24 mouse cellular contexts compared by ENCODE assay signal in the genomic region with DNA sequence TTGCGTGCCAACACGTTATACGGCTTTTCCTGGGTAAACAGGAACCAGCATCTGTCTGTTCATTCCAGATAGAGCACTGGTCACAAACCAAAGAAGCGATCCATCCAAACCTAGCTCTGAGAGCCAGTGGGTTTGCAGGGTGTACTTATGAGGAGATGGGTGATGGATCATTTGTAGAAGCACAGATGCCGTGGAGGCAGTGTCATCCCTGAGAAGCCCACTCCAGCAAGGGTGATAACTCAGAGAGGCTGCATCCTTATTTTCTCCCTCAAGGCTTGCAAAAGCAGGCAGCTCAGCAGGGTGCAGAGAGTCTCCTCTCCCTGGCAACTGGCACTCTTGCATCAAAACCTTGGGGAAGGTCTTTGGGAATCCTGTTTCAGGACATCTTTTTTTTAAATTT. TPM values are rescaled to one million over a fixed set of nuclear protein-coding genes. Genes with fewer than 3 reads are reported as not detected.
DNase-seq lines count a peak whose midpoint lies in the region; ATAC-seq lines count a peak whose summit lies in the region.
"Had no signal": no experiment of that assay in that cellular context is flagged by ENCODE, and none has a peak within 500 bp of the region (broad histone marks: within the 10 kb centered on the region; RNA-seq: fewer than 3 reads in every experiment).

No protein-coding gene starts in this region.

- peak overlapping the region; percentile 77 for H3K4me3 ChIP-seq in megakaryocyte, embryonic 14.5 days (replicated peaks)
- H3K4me3 ChIP-seq in midbrain, embryonic 16.5 days (ENCODE audit: low read depth, low read length) = no peak overlapping the region
- no peak overlapping the region for H3K4me3 ChIP-seq in kidney, embryonic 15.5 days (replicated peaks)
- H3K4me3 ChIP-seq: embryonic facial prominence, embryonic 13.5 days; embryonic facial prominence, embryonic 15.5 days; forebrain, embryonic 13.5 days had no signal

- peaks cover 7% of the 10 kb centered on the region; the same call in 1 of the 2 replicates for H3K9me3 ChIP-seq in megakaryocyte, embryonic 14.5 days
- no peaks in the 10 kb centered on the region for H3K9me3 ChIP-seq in midbrain, embryonic 16.5 days (replicated peaks; ENCODE audit: control insufficient read depth, low read length, poor library complexity, severe bottlenecking)
- H3K9me3 ChIP-seq in kidney, embryonic 15.5 days (replicated peaks) = no peaks in the 10 kb centered on the region
- H3K9me3 ChIP-seq: embryonic facial prominence, embryonic 13.5 days; embryonic facial prominence, embryonic 15.5 days; forebrain, embryonic 13.5 days; G1E had no signal

- ATAC-seq in frontal cortex, adult (ENCODE audit: low TSS enrichment) = peak; percentile 70; the same call in 1 of the 2 replicates
- ATAC-seq in megakaryocyte, adult 5-6 weeks (ENCODE audit: poor library complexity, severe bottlenecking) = no peak
- peak; percentile 50 for ATAC-seq in common myeloid progenitor, adult 5-6 weeks (replicated peaks; ENCODE audit: low read depth, poor library complexity, severe bottlenecking)
- no peak for ATAC-seq in midbrain, embryonic 16.5 days
- ATAC-seq in kidney, embryonic 15.5 days (replicated peaks; ENCODE audit: low FRiP score) = no peak
- ATAC-seq: CD4-positive, CD25-positive, alpha-beta regulatory T cell, adult 4 months; forebrain, embryonic 13.5 days; forebrain, embryonic 16.5 days had no signal

- H3K4me1 ChIP-seq in megakaryocyte, embryonic 14.5 days = peaks cover 90% of the 10 kb centered on the region
- no peaks in the 10 kb centered on the region for H3K4me1 ChIP-seq in midbrain, embryonic 16.5 days (ENCODE audit: control insufficient read depth, insufficient read depth, low read length)
- no peaks in the 10 kb centered on the region for H3K4me1 ChIP-seq in kidney, embryonic 15.5 days
- H3K4me1 ChIP-seq: embryonic facial prominence, embryonic 13.5 days; forebrain, embryonic 13.5 days had no signal

- H3K9ac ChIP-seq in midbrain, embryonic 16.5 days (ENCODE audit: low read depth, low read length) = no peak overlapping the region
- no peak overlapping the region for H3K9ac ChIP-seq in kidney, embryonic 15.5 days
- H3K9ac ChIP-seq: embryonic facial prominence, embryonic 13.5 days; embryonic facial prominence, embryonic 15.5 days; forebrain, embryonic 13.5 days had no signal

- no peak overlapping the region for H3K27ac ChIP-seq in midbrain, embryonic 16.5 days (ENCODE audit: low read length)
- no peak overlapping the region for H3K27ac ChIP-seq in kidney, embryonic 15.5 days
- H3K27ac ChIP-seq: embryonic facial prominence, embryonic 13.5 days; embryonic facial prominence, embryonic 15.5 days; forebrain, embryonic 13.5 days had no signal

- peaks cover 10% of the 10 kb centered on the region for H3K36me3 ChIP-seq in megakaryocyte, embryonic 14.5 days (replicated peaks; ENCODE audit: low read length)
- H3K36me3 ChIP-seq in midbrain, embryonic 16.5 days (ENCODE audit: control insufficient read depth, insufficient read depth, low read length) = no peaks in the 10 kb centered on the region
- H3K36me3 ChIP-seq in kidney, embryonic 15.5 days = no peaks in the 10 kb centered on the region
- H3K36me3 ChIP-seq: embryonic facial prominence, embryonic 13.5 days; embryonic facial prominence, embryonic 15.5 days; G1E had no signal

- 91% methylated on average over 5 of the region's 5 CpGs for WGBS in midbrain, embryonic 16.5 days
- 76% methylated on average over 5 of the region's 5 CpGs for WGBS in kidney, embryonic 15.5 days

- no peak overlapping the region for H3K4me2 ChIP-seq in midbrain, embryonic 16.5 days (ENCODE audit: low read length)
- no peak overlapping the region for H3K4me2 ChIP-seq in kidney, embryonic 15.5 days
- H3K4me2 ChIP-seq: embryonic facial prominence, embryonic 13.5 days; embryonic facial prominence, embryonic 15.5 days; forebrain, embryonic 13.5 days had no signal

- no peaks in the 10 kb centered on the region for H3K27me3 ChIP-seq in megakaryocyte, embryonic 14.5 days (replicated peaks)
- no peaks in the 10 kb centered on the region for H3K27me3 ChIP-seq in midbrain, embryonic 16.5 days (ENCODE audit: control insufficient read depth, insufficient read depth, low read depth, low read length)
- H3K27me3 ChIP-seq in kidney, embryonic 15.5 days = no peaks in the 10 kb centered on the region
- H3K27me3 ChIP-seq: CH12.LX; embryonic facial prominence, embryonic 13.5 days; embryonic facial prominence, embryonic 15.5 days; forebrain, embryonic 13.5 days had no signal

- no peak for DNase-seq in frontal cortex, postnatal 25 days (ENCODE audit: low spot score in 2 of 2)
- DNase-seq: adrenal gland, adult 2 months; adrenal gland, postnatal 10 days; adrenal gland, postnatal 25 days; B cell, adult 2 months; cerebellum, adult 11-12 months; cerebellum, adult 2 months; cerebellum, adult 9-10 months; cerebellum, postnatal 10 days; cerebellum, postnatal 25 days; embryo, embryonic 11 days had no signal

RNA-seq across cellular contexts. Expression of a gene that starts 13.1 kb away (rescaled TPM):
- 1.1 and 6.7 TPM in 2 replicates for polyA plus RNA-seq in megakaryocyte, embryonic 14.5 days (2012; ENCODE audit: insufficient read depth, low replicate concordance)
- 23.9 and 25.4 TPM in 2 replicates for total RNA-seq in megakaryocyte, adult 5-6 weeks (2015)
- total RNA-seq in megakaryocyte, adult 5-6 weeks (2017) = 14.4 and 15.8 TPM in 2 replicates
- total RNA-seq in common myeloid progenitor, adult 5-6 weeks (2017) = 6.2 and 7.3 TPM in 2 replicates
- polyA plus RNA-seq in midbrain, embryonic 16.5 days (2015; fragmentation: Nextera tagmentation; extraction: Ambion mirVana) = 65.7 and 73.0 TPM in 2 replicates
- polyA plus RNA-seq in kidney, embryonic 15.5 days (2015; fragmentation: Nextera tagmentation; extraction: Ambion mirVana) = 55.7 and 57.7 TPM in 2 replicates

RNA-seq across cellular contexts. Expression of a gene that starts 13.3 kb away (rescaled TPM):
- 7.7 and 8.4 TPM in 2 replicates for polyA plus RNA-seq in megakaryocyte, embryonic 14.5 days (2012; ENCODE audit: insufficient read depth, low replicate concordance)
- total RNA-seq in megakaryocyte, adult 5-6 weeks (2015) = 17.8 and 22.7 TPM in 2 replicates
- 15.2 and 16.3 TPM in 2 replicates for total RNA-seq in megakaryocyte, adult 5-6 weeks (2017)
- total RNA-seq in common myeloid progenitor, adult 5-6 weeks (2017) = 6.5 and 6.6 TPM in 2 replicates
- 9.8 and 11.5 TPM in 2 replicates for polyA plus RNA-seq in midbrain, embryonic 16.5 days (2015; fragmentation: Nextera tagmentation; extraction: Ambion mirVana)
- polyA plus RNA-seq in kidney, embryonic 15.5 days (2015; fragmentation: Nextera tagmentation; extraction: Ambion mirVana) = 12.3 and 12.4 TPM in 2 replicates

RNA-seq across cellular contexts. Expression of a gene that starts 53.5 kb away (rescaled TPM):
- polyA plus RNA-seq in megakaryocyte, embryonic 14.5 days (2012; ENCODE audit: insufficient read depth, low replicate concordance) = 9.6 and 10.5 TPM in 2 replicates
- 14.4 and 15.1 TPM in 2 replicates for total RNA-seq in megakaryocyte, adult 5-6 weeks (2015)
- total RNA-seq in megakaryocyte, adult 5-6 weeks (2017) = 6.8 and 11.1 TPM in 2 replicates
- total RNA-seq in common myeloid progenitor, adult 5-6 weeks (2017) = 5.5 and 15.5 TPM in 2 replicates
- 4.2 and 4.5 TPM in 2 replicates for polyA plus RNA-seq in midbrain, embryonic 16.5 days (2015; fragmentation: Nextera tagmentation; extraction: Ambion mirVana)
- polyA plus RNA-seq in kidney, embryonic 15.5 days (2015; fragmentation: Nextera tagmentation; extraction: Ambion mirVana) = 3.7 and 4.0 TPM in 2 replicates

Comparison
In these comparisons a context has a peak if more than half of its experiments do, and no peak if none do; other contexts are left out.
1. ATAC-seq: peak in frontal cortex, adult (single experiment) and common myeloid progenitor, adult 5-6 weeks (single experiment); none in megakaryocyte, adult 5-6 weeks (single experiment), midbrain, embryonic 16.5 days (single experiment) and kidney, embryonic 15.5 days (single experiment).